Mouse (Mus musculus) ES-Bruce4 (cell line): ENCODE data around the gene Ubqln4.

Experiments
- CTCF ChIP-seq: IDR thresholded peaks from one replicate; pipeline ENCODE4 v1.8.1; 2011; ENCODE audit warnings: low read depth, low read length
- EP300 ChIP-seq: IDR thresholded peaks from 2 replicates; pipeline ENCODE4 v1.6.1; 2011; ENCODE audit warnings: low read depth, low read length; ENCODE audit not compliant: insufficient read depth
- POLR2A ChIP-seq: IDR thresholded peaks from one replicate; pipeline ENCODE4 v1.8.1; 2011; ENCODE audit warnings: low read length; ENCODE audit not compliant: insufficient read depth

DNA sequence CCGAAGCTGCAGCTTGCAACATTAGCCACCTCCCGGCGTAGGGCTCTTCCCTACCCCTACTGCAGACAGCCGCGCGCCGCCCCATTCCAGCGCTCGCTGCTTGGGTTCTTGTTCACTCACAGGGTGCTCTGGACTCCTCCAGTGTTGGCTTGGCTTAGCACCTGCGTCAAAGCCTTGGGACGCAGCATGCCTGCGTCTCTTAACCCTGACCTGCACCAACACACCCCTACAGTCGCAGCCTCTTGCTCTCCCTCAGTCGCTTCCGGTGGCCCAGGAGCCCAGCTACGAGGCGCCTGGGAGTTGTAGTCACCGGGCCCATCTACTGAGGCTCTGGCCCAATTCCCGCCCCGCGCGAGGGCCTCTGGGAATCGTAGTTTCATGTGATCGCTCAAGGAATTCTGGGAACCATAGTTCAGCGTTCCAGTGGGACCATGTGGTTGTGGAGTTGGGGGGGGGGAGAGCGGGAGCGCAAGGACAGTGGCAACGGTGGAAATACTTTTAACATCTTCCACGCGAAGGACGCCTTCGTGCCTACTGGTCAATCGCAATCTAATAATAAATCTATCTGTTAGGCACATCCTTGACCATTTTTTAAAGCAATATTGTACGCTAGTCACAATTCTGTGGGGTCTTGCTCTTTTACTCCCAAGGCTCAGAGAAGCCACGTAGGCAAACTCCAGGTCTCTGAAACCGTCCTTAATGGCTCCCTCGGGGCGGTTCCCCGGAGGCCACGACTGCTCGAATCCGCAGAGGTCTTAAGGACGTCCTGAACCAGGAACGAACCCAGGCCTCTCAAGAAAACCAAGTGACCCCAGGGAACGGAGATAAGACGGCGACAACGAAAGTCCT lies 658 bp upstream of the Ubqln4 start, which contains the start of gene Lamtor2:
- TF ChIP-seq POLR2A, result peak; percentile 52
- 0 out of 2 replicates have a peak, but pooled peaks have one; percentile 48 for TF ChIP-seq EP300
- TF ChIP-seq CTCF, result no peak
